Mouse (Mus musculus) embryonic fibroblast, embryonic 13.5 days (primary cell): Measurements from ENCODE around the gene B4galt2. TPM values are rescaled to one million over a fixed set of nuclear protein-coding genes. Genes with fewer than 3 reads are reported as not detected.

Source experiments
- H3K27ac ChIP-seq: 2 replicates; pipeline ENCODE4 v1.5.1; 2012; ENCODE audit warnings: low read length, control low read depth, inconsistent platforms; ENCODE audit not compliant: insufficient read depth
- H3K4me1 ChIP-seq: 2 replicates; pipeline ENCODE4 v1.6.1; 2011; ENCODE audit warnings: low read length; ENCODE audit not compliant: control insufficient read depth, insufficient read depth
- H3K4me3 ChIP-seq: 2 replicates; pipeline ENCODE4 v1.5.1; 2011; ENCODE audit warnings: mild to moderate bottlenecking, control low read depth, low read length; ENCODE audit not compliant: insufficient read depth
- CTCF ChIP-seq: IDR thresholded peaks from 2 replicates; pipeline ENCODE4 v1.5.1; 2011; ENCODE audit warnings: mild to moderate bottlenecking, control low read depth, low read length, moderate library complexity, borderline replicate concordance; ENCODE audit not compliant: insufficient read depth
- POLR2A ChIP-seq: IDR thresholded peaks from 2 replicates; pipeline ENCODE4 v1.6.1; 2011; ENCODE audit warnings: low read depth, mild to moderate bottlenecking, control low read depth, low read length, moderate library complexity
- polyA plus RNA-seq: library from polyadenylated mRNA; stranded (reverse); fragments of >200 nt; gene quantifications from 2 replicates; pipeline ENCODE4 v1.2.4, GENCODE M21; 2011; ENCODE audit warnings: low read depth; ENCODE audit not compliant: missing spikeins, insufficient read length

Gene B4galt2
- polyA plus RNA-seq, 1 experiment = 45.6 TPM

DNA sequence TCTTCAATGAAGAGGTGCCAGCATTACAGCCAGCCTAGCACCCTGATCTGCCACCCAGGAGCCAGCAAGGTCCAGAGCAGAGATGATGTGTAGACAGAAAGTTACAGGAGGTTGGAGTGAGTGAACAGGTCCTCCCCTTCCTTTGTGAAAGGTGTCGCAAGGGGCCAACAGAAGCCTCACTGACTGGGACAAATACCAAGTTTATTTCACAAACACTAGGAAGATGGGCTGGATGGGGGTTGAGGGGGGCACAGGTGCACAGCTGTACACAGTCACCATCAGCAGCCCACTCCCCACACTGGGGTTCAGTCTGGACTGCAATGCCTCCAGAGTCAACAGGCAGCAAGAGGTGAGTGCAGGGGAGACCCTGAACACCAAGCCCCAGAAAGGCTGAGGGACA, 859 bp upstream of the B4galt2 start:
- Histone ChIP-seq H3K27ac (no peak overlapping the region), H3K4me1 (no peaks in the 10 kb centered on the region; the same call in 1 of the 2 replicates), H3K4me3 (peak overlapping the region; percentile 59; the same call in 1 of the 2 replicates)
- TF ChIP-seq CTCF = no peak
- TF ChIP-seq POLR2A = no peak

DNA sequence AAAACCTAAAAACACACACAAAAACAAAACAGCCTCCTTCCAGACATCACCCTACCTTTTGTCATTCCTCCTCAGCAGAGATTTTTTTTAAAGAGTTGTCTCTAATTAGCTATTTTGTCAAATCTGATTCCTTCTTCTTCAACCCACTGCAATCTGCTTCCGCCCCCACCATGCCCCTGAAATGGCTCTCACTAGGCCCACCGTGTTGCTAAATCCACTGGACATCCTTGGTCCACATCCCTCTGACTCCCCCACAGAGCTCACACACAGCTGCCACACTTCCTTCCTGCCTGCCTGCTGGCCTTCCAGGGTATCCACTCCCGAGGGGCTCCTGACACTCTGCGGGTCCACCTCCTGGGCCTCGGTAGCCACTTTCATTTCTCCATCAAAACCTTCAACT, 4.6 kb downstream of the B4galt2 start:
- H3K4me1 ChIP-seq = no peaks in the 10 kb centered on the region
- TF ChIP-seq POLR2A (no peak), CTCF (no peak)
- no peak overlapping the region for H3K4me3 ChIP-seq
- no peak overlapping the region for H3K27ac ChIP-seq

DNA sequence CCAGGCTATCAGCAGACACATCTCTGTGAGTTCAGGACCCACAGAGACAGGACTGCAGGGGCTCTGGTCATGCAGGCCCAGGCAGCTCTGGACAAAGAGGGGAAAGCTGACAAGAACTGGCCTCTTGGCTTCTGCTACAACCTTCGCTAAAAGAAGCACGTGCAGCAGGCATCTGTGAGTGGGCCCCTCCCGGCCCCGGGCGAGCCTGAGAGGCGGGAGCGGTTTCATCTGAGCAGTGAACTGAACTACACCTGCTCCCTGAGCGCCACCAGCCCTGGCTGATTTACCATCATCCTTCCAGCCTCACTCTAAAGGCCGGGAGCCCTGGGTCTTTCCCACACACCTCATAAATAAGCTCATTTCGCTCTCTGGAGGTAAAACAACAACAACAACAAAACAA, 5.0 kb downstream of the B4galt2 start:
- Histone ChIP-seq H3K4me1 (no peaks in the 10 kb centered on the region), H3K27ac (no peak overlapping the region), H3K4me3 (no peak overlapping the region)
- TF ChIP-seq POLR2A = no peak
- TF ChIP-seq CTCF = no peak

DNA sequence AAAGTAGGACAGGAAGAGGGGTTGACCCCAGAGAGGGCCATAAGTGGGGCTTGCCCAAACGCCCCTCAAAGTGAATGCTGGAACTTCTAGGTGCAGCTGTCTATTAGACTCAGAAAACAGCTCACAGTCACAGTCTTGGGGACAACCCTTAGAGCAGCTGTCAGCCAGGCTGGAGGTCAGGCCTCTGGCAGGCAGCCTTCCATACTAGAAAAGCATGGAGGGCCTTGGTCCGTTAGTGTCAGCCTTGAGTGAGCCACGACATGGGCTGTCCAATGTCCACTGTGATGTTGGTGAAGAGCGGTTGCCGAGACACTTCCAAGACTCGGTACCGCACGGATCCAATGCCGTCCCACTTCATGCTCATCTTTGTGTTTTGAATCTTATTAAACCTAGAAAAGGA, 9.7 kb downstream of the B4galt2 start:
- Histone ChIP-seq H3K4me3 (no peak overlapping the region), H3K4me1 (no peaks in the 10 kb centered on the region), H3K27ac (no peak overlapping the region)
- no peak for TF ChIP-seq CTCF
- TF ChIP-seq POLR2A = no peak

DNA sequence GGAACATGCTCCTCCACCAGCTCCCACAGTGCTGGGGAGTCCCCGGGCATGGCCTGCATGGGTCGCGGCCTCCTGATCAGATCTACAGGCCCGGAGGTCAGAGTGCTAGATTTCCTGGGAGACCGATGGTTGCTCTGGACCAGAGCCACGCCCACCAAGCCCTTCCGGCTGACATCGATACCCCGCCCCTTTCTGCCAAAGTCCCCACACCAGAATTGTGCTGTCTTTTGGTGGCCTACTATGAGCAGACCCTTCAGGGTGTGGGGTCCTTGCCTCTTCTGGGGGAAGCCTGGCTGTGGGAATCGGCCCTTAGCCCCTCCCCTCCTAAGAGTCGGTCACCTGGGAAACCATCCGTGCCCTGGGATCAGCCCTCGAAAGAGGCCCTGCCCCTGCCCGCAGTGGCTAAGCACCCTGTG, 10.8 kb downstream of the B4galt2 start, which contains the start of gene Ccdc24:
Ccdc24 (minus strand) TSS at position 87 of the 416 bp plus-strand sequence.
- Histone ChIP-seq H3K4me1 (no peaks in the 10 kb centered on the region), H3K4me3 (no peak within 1 kb of the TSS), H3K27ac (no peak within 1 kb of the TSS)
- TF ChIP-seq CTCF = no peak
- TF ChIP-seq POLR2A = no peak

DNA sequence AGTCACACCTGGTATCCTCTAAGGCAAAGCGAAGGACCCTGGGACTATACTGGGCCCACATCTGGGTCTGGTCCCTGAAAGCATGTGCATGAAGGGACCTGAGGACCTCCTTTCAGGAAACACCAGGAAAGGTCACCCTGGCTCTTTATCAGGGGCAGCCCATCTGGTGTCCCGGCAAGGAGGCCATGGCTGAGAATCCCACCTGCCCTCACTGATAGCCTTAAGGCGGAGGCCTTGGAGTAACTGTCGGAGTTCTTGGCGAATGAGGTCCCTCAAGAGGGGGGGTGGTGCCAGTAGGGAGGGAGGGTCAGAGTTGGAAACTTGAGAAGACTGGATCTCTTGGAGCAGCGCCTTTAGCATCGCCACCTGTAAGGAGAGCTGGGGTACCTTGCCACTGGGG, 11.5 kb downstream of the B4galt2 start:
- Histone ChIP-seq H3K4me1 (no peaks in the 10 kb centered on the region), H3K27ac (no peak overlapping the region), H3K4me3 (no peak overlapping the region)
- TF ChIP-seq POLR2A (no peak), CTCF (no peak)

DNA sequence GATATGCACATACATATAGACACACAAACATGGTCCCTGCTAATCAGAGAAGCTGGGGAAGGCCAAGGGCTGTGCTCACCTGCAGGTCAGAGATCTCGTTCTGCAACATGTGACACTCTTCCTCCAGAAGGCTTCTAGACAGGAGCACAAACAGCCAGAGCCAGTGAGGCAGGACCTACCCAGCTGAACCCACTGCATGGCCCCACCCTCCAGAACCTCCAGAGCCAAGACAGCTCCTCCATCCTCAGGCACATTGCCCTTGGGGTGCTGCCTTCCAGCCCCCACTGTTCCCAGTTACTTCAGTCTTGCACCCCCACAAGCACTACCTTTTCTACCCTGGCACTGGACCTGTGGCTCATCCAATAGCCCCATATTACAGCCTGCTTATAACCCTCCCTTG, 12.8 kb downstream of the B4galt2 start:
- TF ChIP-seq CTCF (no peak), POLR2A (no peak)
- H3K27ac ChIP-seq = no peak overlapping the region
- peaks cover 4% of the 10 kb centered on the region for H3K4me1 ChIP-seq
- H3K4me3 ChIP-seq = no peak overlapping the region

DNA sequence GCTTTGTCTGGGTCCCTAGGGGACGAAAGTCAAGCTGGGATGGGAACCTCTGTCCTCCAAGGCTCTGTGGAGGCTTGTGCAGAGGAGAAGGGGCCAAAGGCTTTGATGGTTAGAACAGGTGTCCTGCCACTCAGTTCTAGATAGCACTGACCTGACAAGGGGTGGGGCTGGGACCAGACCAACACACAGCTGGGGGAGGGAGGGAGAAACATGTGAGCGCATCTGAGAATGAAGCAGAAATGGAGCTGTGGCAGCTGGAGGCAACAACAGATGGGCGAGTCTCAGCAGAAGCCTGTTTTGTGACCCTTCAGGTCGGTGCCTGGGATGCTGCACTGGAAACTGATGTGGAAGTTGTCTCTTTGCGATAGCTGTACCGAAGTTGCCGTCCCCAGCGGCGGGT, 14.0 kb downstream of the B4galt2 start:
- no peak overlapping the region for H3K27ac ChIP-seq
- H3K4me3 ChIP-seq = no peak overlapping the region
- TF ChIP-seq POLR2A = no peak
- TF ChIP-seq CTCF = no peak
- peaks cover 4% of the 10 kb centered on the region for H3K4me1 ChIP-seq

DNA sequence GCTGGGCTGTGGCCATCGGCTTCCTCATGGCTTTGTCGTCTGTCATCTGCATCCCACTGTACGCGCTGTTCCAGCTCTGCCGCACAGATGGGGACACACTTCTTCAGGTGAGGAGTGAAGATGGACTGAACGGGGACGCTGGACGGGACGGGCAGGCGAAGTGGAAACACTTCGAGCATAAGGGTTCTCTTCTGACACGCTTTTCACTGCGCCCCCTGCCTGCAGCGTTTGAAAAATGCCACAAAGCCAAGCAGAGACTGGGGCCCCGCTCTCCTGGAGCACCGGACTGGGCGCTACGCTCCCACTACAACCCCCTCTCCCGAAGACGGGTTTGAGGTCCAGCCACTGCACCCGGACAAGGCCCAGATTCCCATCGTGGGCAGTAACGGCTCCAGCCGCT, 15.5 kb downstream of the B4galt2 start:
- H3K4me1 ChIP-seq = peaks cover 4% of the 10 kb centered on the region
- TF ChIP-seq POLR2A (no peak), CTCF (peak; percentile 36; the same call in 1 of the 2 replicates)
- no peak overlapping the region for H3K27ac ChIP-seq
- H3K4me3 ChIP-seq = no peak overlapping the region

DNA sequence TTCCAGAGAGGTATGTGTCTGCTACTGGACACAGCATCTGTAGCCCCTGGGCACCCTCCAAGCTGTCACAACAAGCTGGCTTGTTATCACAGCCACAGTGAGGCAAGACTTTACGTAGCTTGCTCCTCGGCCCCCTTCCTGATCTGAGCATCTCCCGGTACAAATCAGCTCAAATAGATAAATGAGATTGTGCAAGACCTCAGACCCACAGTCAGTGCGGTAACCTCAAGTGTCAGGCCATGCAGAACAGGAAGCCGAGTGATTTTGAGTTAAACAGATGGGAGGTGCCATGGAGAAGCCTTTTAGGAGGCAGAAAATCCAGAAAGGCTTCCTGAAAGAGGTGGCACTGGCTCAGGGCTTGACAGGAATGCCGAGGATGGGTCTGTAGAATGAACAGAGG, 16.3 kb downstream of the B4galt2 start:
- Histone ChIP-seq H3K4me1 (peaks cover 4% of the 10 kb centered on the region), H3K27ac (no peak overlapping the region), H3K4me3 (no peak overlapping the region)
- TF ChIP-seq CTCF (no peak), POLR2A (no peak)

DNA sequence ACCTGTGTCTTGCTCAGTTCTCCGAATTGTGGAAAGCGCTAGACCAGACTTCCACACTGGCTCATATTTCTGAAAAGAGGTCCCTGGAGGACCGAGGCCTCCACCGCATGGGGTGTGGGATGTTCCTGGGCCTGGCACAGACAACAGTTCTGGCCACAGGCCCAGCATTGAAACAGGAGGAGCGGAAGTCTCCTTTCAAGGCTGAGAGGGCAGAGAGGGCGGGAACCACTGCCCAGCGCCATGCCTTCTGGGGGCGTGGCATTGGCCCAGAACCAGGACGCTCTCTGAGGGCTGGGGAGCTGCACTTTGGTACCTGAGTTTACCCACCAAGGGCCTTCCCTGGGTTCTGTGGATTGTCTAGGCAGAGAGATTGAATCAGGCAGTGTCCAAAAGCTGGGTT, 17.2 kb downstream of the B4galt2 start:
- TF ChIP-seq CTCF (no peak), POLR2A (no peak)
- Histone ChIP-seq H3K4me1 (peaks cover 4% of the 10 kb centered on the region), H3K27ac (no peak overlapping the region), H3K4me3 (no peak overlapping the region)
